Mouse (Mus musculus) bone marrow macrophage, adult 2 months (primary cell): ENCODE data around the gene Fyco1. TPM values are rescaled to one million over a fixed set of nuclear protein-coding genes. Genes with fewer than 3 reads are reported as not detected.

ENCODE experiments used
- H3K27ac ChIP-seq: 2 replicates; pipeline ENCODE4 v1.5.1; 2012; ENCODE audit warnings: low read depth, low read length; ENCODE audit not compliant: insufficient read depth
- H3K4me1 ChIP-seq: 2 replicates; pipeline ENCODE4 v1.6.1; 2012; ENCODE audit warnings: low read length; ENCODE audit not compliant: control insufficient read depth, insufficient read depth
- H3K4me3 ChIP-seq: 2 replicates; pipeline ENCODE4 v1.5.1; 2012; ENCODE audit warnings: mild to moderate bottlenecking, low read length, moderate library complexity; ENCODE audit not compliant: insufficient read depth
- CTCF ChIP-seq: IDR thresholded peaks from 2 replicates; pipeline ENCODE4 v1.5.1; 2012; ENCODE audit warnings: low read depth, mild to moderate bottlenecking, low read length, moderate library complexity
- POLR2A ChIP-seq: IDR thresholded peaks from 2 replicates; pipeline ENCODE4 v1.6.1; 2012; ENCODE audit warnings: mild to moderate bottlenecking, low read depth, low read length, borderline replicate concordance
- polyA plus RNA-seq: library from polyadenylated mRNA; stranded (reverse); fragments of >200 nt; gene quantifications from 2 replicates; pipeline ENCODE4 v1.2.4, GENCODE M21; 2012; ENCODE audit not compliant: missing spikeins, insufficient read depth, insufficient read length

Fyco1 gene
- polyA plus RNA-seq, 1 experiment = 16.2 TPM

- no peak for TF ChIP-seq POLR2A
- TF ChIP-seq CTCF = no peak
- Histone ChIP-seq H3K27ac (no peak overlapping the region), H3K4me1 (peaks cover 31% of the 10 kb centered on the region), H3K4me3 (no peak overlapping the region)
These were observed 33.1 kb downstream of the Fyco1 start for GRCm38 (mm10) chr9:123818601-123819000.

GRCm38 (mm10) chr9:123815996-123816395 is 35.7 kb downstream of the Fyco1 start:
- peaks cover 32% of the 10 kb centered on the region for H3K4me1 ChIP-seq
- peak overlapping the region; percentile 28 for H3K27ac ChIP-seq
- H3K4me3 ChIP-seq = no peak overlapping the region
- TF ChIP-seq POLR2A (no peak), CTCF (no peak)

- no peak overlapping the region for H3K4me3 ChIP-seq
- peaks cover 32% of the 10 kb centered on the region for H3K4me1 ChIP-seq
- TF ChIP-seq POLR2A (no peak), CTCF (no peak)
- peak overlapping the region; percentile 72 for H3K27ac ChIP-seq
These were observed 36.3 kb downstream of the Fyco1 start for GRCm38 (mm10) chr9:123815444-123815843.

GRCm38 (mm10) chr9:123814821-123815220 is 36.9 kb downstream of the Fyco1 start:
- Histone ChIP-seq H3K4me3 (no peak overlapping the region), H3K27ac (peak overlapping the region; percentile 72), H3K4me1 (peaks cover 32% of the 10 kb centered on the region)
- TF ChIP-seq POLR2A = no peak
- TF ChIP-seq CTCF = no peak

GRCm38 (mm10) chr9:123814326-123814725 is 37.4 kb downstream of the Fyco1 start:
- peaks cover 34% of the 10 kb centered on the region for H3K4me1 ChIP-seq
- no peak overlapping the region for H3K4me3 ChIP-seq
- H3K27ac ChIP-seq = peak overlapping the region; percentile 72; the same call in 1 of the 2 replicates
- no peak for TF ChIP-seq CTCF
- no peak for TF ChIP-seq POLR2A

GRCm38 (mm10) chr9:123811831-123812230 is 39.9 kb downstream of the Fyco1 start:
- Histone ChIP-seq H3K4me1 (peaks cover 44% of the 10 kb centered on the region), H3K27ac (no peak overlapping the region), H3K4me3 (no peak overlapping the region)
- TF ChIP-seq CTCF (no peak), POLR2A (no peak)

- no peak for TF ChIP-seq POLR2A
- TF ChIP-seq CTCF = no peak
These were observed 43.1 kb downstream of the Fyco1 start for GRCm38 (mm10) chr9:123808583-123808982.

GRCm38 (mm10) chr9:123806267-123806666 is 45.4 kb downstream of the Fyco1 start, which contains the start of gene Cxcr6:
Gene Cxcr6 (plus strand): TSS chr9:123806475.
- Histone ChIP-seq H3K27ac (no peak within 1 kb of the TSS), H3K4me1 (peaks cover 32% of the 10 kb centered on the region), H3K4me3 (no peak within 1 kb of the TSS)
- TF ChIP-seq POLR2A = no peak
- no peak for TF ChIP-seq CTCF

More at GRCm38 (mm10) chr9:123808583-123808982, 43.1 kb downstream of the Fyco1 start:
- Histone ChIP-seq H3K4me1 (peaks cover 24% of the 10 kb centered on the region), H3K4me3 (no peak overlapping the region), H3K27ac (peak overlapping the region; percentile 57)

- H3K4me3 ChIP-seq = no peak overlapping the region
- TF ChIP-seq POLR2A = no peak
- TF ChIP-seq CTCF = no peak
These were observed 46.5 kb downstream of the Fyco1 start for GRCm38 (mm10) chr9:123805241-123805640.

GRCm38 (mm10) chr9:123802896-123803295 is 48.8 kb downstream of the Fyco1 start:
- Histone ChIP-seq H3K4me1 (peaks cover 17% of the 10 kb centered on the region), H3K27ac (no peak overlapping the region), H3K4me3 (no peak overlapping the region)
- TF ChIP-seq POLR2A = no peak
- TF ChIP-seq CTCF = no peak

More at GRCm38 (mm10) chr9:123805241-123805640, 46.5 kb downstream of the Fyco1 start:
- Histone ChIP-seq H3K27ac (no peak overlapping the region), H3K4me1 (peaks cover 35% of the 10 kb centered on the region)

- no peak overlapping the region for H3K4me3 ChIP-seq
- TF ChIP-seq POLR2A (no peak), CTCF (no peak)
- H3K4me1 ChIP-seq = peaks cover 17% of the 10 kb centered on the region
- no peak overlapping the region for H3K27ac ChIP-seq
These were observed 49.3 kb downstream of the Fyco1 start for GRCm38 (mm10) chr9:123802421-123802820.
